Mouse (Mus musculus) macrophage (primary cell): ENCODE measurements around the gene Plekhg6. TPM values are rescaled to one million over a fixed set of nuclear protein-coding genes. Genes with fewer than 3 reads are reported as not detected.
A peak's percentile ranks its signal among the peaks of the same experiment; 100 is the strongest.

ENCODE experiments used
- H3K27ac ChIP-seq: fragments of 350-480 bp; formaldehyde crosslinking; 2 replicates; pipeline ENCODE4 v1.9.0; 2021
- H3K36me3 ChIP-seq: fragments of 350-480 bp; formaldehyde crosslinking; 2 replicates; pipeline ENCODE4 v1.9.0; 2021; ENCODE audit errors: inconsistent target
- H3K4me3 ChIP-seq: fragments of 350-480 bp; formaldehyde crosslinking; 2 replicates; pipeline ENCODE4 v1.9.0; 2021; ENCODE audit errors: inconsistent target
- H3K79me2 ChIP-seq: fragments of 350-480 bp; formaldehyde crosslinking; 2 replicates; pipeline ENCODE4 v1.9.0; 2021; ENCODE audit errors: inconsistent target
- WGBS: methylation state at CpG from one replicate; pipeline ENCODE4 v1.1.7; 2026; ENCODE audit warnings: inconsistent platforms; ENCODE audit not compliant: missing documents; 5-methylcytosine and 5-hydroxymethylcytosine counted together
- polyA plus RNA-seq: library from polyadenylated mRNA; stranded (reverse); fragments of 250-400 nt; gene quantifications from 3 replicates; pipeline ENCODE4 v1.2.4, GENCODE M21; 2018; ENCODE audit warnings: inconsistent platforms

Plekhg6 gene
- polyA plus RNA-seq, 1 experiment from 2014 or later: not detected

DNA sequence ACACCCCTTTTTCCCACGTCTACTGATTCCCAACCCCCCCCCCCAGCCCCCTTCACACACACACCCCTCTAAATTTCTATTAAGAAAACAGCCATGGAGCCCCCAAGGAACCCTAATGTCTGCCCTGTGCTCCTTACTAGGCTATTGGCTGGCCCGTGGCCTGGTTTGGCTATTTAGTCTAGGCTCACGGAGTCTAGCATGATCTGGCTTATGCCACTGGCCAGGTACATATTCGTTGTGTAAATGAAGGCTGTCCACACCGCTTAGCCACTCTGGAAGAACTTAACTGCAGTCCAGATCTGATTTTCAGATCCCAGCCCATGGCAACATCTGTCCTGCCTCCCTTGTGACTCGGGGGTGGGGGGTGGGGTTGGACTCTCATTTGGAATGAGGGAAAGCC is 65.8 kb downstream of the Plekhg6 start:
- Histone ChIP-seq H3K79me2 (peaks cover 22% of the 10 kb centered on the region), H3K27ac (no peak overlapping the region), H3K36me3 (peaks cover 23% of the 10 kb centered on the region), H3K4me3 (no peak overlapping the region; the same call in 1 of the 2 replicates)
- 88% methylated on average over 6 of the region's 6 CpGs for WGBS

DNA sequence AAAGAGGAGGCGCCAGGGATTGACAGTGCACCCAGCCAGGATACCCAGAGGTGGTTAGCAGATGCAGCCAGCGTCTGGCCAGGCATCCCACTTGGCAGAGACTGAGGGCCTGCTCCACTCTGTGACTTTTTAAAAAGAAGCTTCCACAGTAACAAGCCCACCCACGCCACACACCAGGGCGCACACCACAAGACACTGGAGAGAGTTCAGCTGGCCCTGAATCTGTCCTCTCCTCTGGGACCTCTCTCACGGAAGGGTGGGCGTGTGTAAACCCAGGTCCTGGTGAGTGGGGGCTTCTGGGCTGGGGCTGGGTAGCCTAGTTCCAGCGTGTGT is 66.4 kb downstream of the Plekhg6 start:
- Histone ChIP-seq H3K27ac (peak overlapping the region; percentile 87), H3K4me3 (peak overlapping the region; percentile 38), H3K36me3 (peaks cover 29% of the 10 kb centered on the region), H3K79me2 (peaks cover 22% of the 10 kb centered on the region)
- 57% methylated on average over 7 of the region's 7 CpGs for WGBS

DNA sequence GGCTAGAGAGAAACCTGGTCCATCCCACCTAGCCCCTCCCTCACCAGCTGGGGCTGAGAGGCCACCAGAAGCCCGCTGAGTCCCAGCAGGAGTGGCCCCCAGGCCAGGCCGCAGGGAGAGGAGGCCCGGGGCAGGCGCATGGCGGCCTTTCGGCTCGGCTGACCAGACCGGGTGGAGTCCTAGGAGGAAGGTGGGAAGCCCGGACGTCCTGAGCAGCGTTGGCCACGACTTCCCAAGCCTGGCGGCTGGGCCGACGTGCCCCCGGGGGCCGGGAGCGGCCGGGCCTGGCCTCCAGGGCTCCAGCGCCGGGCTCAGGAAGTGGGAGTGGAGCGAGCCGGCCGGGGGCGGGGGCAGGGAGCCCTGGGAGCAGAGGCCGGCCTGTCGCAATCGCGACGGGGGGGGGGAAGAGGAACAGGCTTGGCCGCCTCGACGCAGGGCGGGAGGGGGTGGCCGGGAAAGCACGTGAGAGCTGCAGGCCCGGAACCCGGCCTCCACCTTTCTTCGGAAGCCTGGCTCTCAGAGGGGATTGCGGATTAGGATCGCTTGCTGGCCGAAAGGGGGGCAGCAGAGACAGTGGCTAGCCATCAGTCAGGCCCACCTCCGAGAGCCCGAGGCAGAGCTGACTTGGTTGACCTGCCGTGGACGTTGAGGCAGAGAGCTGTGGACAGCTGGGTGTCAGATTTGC is 66.9 kb downstream of the Plekhg6 start, which contains the start of gene Ltbr:
Ltbr (minus strand) TSS at position 340 of the 685 bp plus-strand sequence.
- peaks cover 34% of the 10 kb centered on the region for H3K36me3 ChIP-seq
- H3K4me3 ChIP-seq: peak within 1 kb of the TSS; percentile 69
- H3K27ac ChIP-seq: peak within 1 kb of the TSS; percentile 87
- H3K79me2 ChIP-seq: peaks cover 22% of the 10 kb centered on the region
- under 1% methylated on average over 44 of the region's 46 CpGs for WGBS

Other genes with a start within 250 kb of the Plekhg6 start
- gene Nop2, start 248.9 kb downstream of the Plekhg6 start, polyA plus RNA-seq: 15.3 to 47.0 TPM (median 23.8 TPM) in 3 replicates
- gene Iffo1, start 235.6 kb downstream of the Plekhg6 start, polyA plus RNA-seq: 14.3 to 29.7 TPM (median 18.2 TPM) in 3 replicates
- gene Gapdh, start 214.3 kb downstream of the Plekhg6 start, polyA plus RNA-seq: 1,249 to 2,484 TPM (median 2,323 TPM) in 3 replicates
- gene Ncapd2, start 189.1 kb downstream of the Plekhg6 start, polyA plus RNA-seq: 6.0 to 12.7 TPM (median 10.3 TPM) in 3 replicates
- gene Mrpl51, start 189.0 kb downstream of the Plekhg6 start, polyA plus RNA-seq: 32.5 to 47.9 TPM (median 40.8 TPM) in 3 replicates
- 4.9 to 8.4 TPM (median 6.3 TPM) in 3 replicates for gene Vamp1, start 165.2 kb downstream of the Plekhg6 start, polyA plus RNA-seq
- gene Tapbpl, start 148.9 kb downstream of the Plekhg6 start, polyA plus RNA-seq: 11.1 to 31.4 TPM (median 11.5 TPM) in 3 replicates
- not detected in 3 replicates for gene Cd27, start 143.8 kb downstream of the Plekhg6 start, polyA plus RNA-seq
- not detected in 3 replicates for gene Tuba3a, start 94.8 kb downstream of the Plekhg6 start, polyA plus RNA-seq
- gene Ltbr, start 66.9 kb downstream of the Plekhg6 start, polyA plus RNA-seq: 54.9 to 70.4 TPM (median 60.9 TPM) in 3 replicates
- 0.93 to 1.8 TPM (median 1.3 TPM) in 3 replicates for gene Scnn1a, start 60.1 kb downstream of the Plekhg6 start, polyA plus RNA-seq
- 140 to 157 TPM (median 155 TPM) in 3 replicates for gene Tnfrsf1a, start 31.4 kb downstream of the Plekhg6 start, polyA plus RNA-seq
- gene Cd9, start 114.0 kb upstream of the Plekhg6 start, polyA plus RNA-seq: 296 to 414 TPM (median 359 TPM) in 3 replicates
- gene Vwf, start 166.0 kb upstream of the Plekhg6 start, polyA plus RNA-seq: 12.6 to 39.2 TPM (median 15.9 TPM) in 3 replicates